ENCODE assay signal across 8 mouse cellular contexts in the genomic region with DNA sequence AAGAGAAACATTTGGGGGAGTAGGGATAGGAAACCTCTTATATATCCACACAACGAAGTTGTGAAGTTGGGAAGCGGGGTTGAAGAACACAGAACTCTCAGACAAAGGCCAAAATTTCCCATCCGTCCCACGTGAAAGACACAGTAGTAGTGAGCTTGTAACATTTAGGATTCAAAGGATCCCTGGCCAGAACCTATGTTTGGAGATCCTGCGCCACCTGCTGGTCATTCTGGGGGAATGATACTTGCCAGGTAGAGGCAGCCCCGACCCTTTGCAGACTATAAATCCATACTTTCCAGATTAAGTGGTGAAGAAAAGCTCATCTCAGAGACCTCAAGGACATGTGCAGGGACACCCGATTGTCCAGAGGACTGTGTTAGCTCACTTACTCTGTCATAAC. TPM values are rescaled to one million over a fixed set of nuclear protein-coding genes. Genes with fewer than 3 reads are reported as not detected.
DNase-seq lines count a peak whose midpoint lies in the region; ATAC-seq lines count a peak whose summit lies in the region.

No protein-coding gene starts in this region.

- H3K4me1 ChIP-seq in hindbrain, embryonic 14.5 days (replicated peaks; ENCODE audit: control insufficient read depth, insufficient read depth, low read length) = no peaks in the 10 kb centered on the region

- no peak overlapping the region for H3K9ac ChIP-seq in hindbrain, embryonic 14.5 days

- 9% methylated on average over 7 of the region's 7 CpGs for WGBS in hindbrain, embryonic 14.5 days

- no peaks in the 10 kb centered on the region for H3K27me3 ChIP-seq in hindbrain, embryonic 14.5 days (ENCODE audit: control insufficient read depth, insufficient read depth, low read length)

- H3K4me3 ChIP-seq in hindbrain, embryonic 14.5 days (replicated peaks; ENCODE audit: low read length) = no peak overlapping the region

- H3K4me2 ChIP-seq in hindbrain, embryonic 14.5 days (replicated peaks) = no peak overlapping the region

- ATAC-seq in hindbrain, embryonic 14.5 days (ENCODE audit: low FRiP score) = peak; percentile 82

- peak; percentile 90 for DNase-seq in NIH3T3 (ENCODE audit: low read depth)
- DNase-seq in cerebellum, adult 9-10 months = peak; percentile 77
- DNase-seq in frontal cortex, postnatal 14 days (ENCODE audit: low spot score in 2 of 2) = peak; percentile 49 to 74
- DNase-seq in hindbrain, embryonic 14.5 days (ENCODE audit: low spot score) = peak; percentile 88
- peak; percentile 75 to 80 for DNase-seq in layer of hippocampus, postnatal 14 days (ENCODE audit: low spot score in 2 of 2)
- DNase-seq in lung, postnatal 25 days (ENCODE audit: low spot score) = peak; percentile 81
- DNase-seq in retina, postnatal 7 days (ENCODE audit: low read depth, low spot score) = peak; percentile 59
- DNase-seq in urinary bladder, postnatal 10 days (ENCODE audit: low spot score) = peak; percentile 49

- no peaks in the 10 kb centered on the region for H3K9me3 ChIP-seq in hindbrain, embryonic 14.5 days (ENCODE audit: control insufficient read depth, low read length)

- no peaks in the 10 kb centered on the region for H3K36me3 ChIP-seq in hindbrain, embryonic 14.5 days (replicated peaks; ENCODE audit: control insufficient read depth, insufficient read depth)

- H3K27ac ChIP-seq in hindbrain, embryonic 14.5 days = no peak overlapping the region

RNA-seq across cellular contexts. Expression of a gene that starts 14.1 kb away (rescaled TPM):
- polyA plus RNA-seq in hindbrain, embryonic 14.5 days (2014; fragmentation: Nextera tagmentation; extraction: Ambion mirVana) = 6.8 and 7.5 TPM in 2 replicates
- 1 to 10 TPM; 6.2 to 7.8 TPM for total RNA-seq in layer of hippocampus, postnatal 14 days (2021)

RNA-seq across cellular contexts. Expression of a gene that starts 42.5 kb away (rescaled TPM):
- polyA plus RNA-seq in hindbrain, embryonic 14.5 days (2014; fragmentation: Nextera tagmentation; extraction: Ambion mirVana) = 11.2 and 13.8 TPM in 2 replicates
- total RNA-seq in layer of hippocampus, postnatal 14 days (2021) = 10 to 100 TPM; 24.3 to 25.9 TPM
